Mouse (Mus musculus): ENCODE measurements around the gene Arhgef1. TPM values are rescaled to one million over a fixed set of nuclear protein-coding genes. Genes with fewer than 3 reads are reported as not detected.

The Arhgef1 gene
- total RNA-seq, 2 experiments from 2014 or later = 75.1 to 86.6 TPM

DNA sequence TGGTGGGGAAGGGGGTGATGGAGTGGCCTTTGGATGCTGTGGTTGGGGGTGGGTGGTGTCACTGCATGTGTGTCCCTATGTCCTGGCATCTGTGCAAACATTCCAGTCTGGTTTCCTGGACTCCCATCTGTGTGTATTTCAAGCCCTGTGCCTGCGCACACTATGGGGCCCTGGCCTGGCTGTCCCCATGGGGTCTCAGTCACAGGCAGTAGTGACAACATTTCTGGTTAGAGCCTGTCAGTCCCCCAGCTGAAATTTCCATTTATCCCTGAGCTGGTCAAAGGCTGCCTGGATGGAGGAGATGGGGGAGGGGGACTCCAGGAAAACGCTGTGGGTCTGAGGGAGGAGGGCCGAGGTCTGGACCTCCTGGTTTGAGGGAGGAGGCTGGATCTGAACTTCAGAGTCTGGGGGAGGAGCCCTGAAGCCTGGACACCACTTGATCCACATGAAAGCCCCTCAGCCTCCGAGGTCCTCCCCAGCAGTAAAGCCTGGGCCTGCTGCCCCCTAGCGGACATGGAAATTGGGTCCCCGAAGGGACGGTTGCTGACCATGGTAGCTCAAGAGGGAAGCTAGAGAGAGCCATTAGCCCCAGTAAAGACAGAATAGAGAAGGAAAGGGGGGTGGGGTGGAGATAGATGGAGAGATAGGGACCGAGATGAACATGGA lies 47.4 kb downstream of the Arhgef1 start:
- peak; percentile 78 for TF ChIP-seq CTCF (IDR thresholded peaks at IDR 0.05)
- Histone ChIP-seq H3K4me3 (no peak overlapping the region), H3K27ac (no peak overlapping the region)
- peak in 1 of 2 experiments; percentile 73 for DNase-seq (ENCODE audit: extremely low spot score in 1 of 2, low spot score in 2 of 2)
- intact Hi-C loops (cut with DNase I) = no loop called here

DNA sequence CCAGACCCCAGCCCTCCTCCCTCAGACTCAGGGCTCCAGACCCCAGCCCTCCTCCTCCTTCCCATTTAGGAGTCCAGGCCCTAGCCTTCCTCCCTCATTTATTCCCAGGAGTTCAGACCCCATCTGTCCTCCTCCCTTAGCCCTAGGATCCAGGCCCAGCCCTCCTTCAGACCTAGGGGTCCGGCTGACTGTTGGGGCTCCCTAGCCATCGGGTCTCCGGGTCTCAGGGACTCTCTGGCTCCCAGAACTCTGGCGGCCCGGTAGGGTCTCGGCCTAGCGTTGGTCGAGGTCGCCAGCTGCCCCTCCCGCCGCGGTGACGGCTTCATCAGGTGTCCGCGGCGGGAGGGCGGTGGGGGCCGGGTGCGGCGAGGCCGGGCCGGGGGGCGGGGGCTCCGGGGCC lies 51.3 kb downstream of the Arhgef1 start:
- DNase-seq (ENCODE audit: extremely low spot score in 1 of 2, low spot score in 2 of 2) = no peak
- intact Hi-C loops (cut with DNase I) = no loop called here
- Histone ChIP-seq H3K4me3 (no peak overlapping the region), H3K27ac (no peak overlapping the region)
- TF ChIP-seq CTCF (IDR thresholded peaks at IDR 0.05) = no peak

DNA sequence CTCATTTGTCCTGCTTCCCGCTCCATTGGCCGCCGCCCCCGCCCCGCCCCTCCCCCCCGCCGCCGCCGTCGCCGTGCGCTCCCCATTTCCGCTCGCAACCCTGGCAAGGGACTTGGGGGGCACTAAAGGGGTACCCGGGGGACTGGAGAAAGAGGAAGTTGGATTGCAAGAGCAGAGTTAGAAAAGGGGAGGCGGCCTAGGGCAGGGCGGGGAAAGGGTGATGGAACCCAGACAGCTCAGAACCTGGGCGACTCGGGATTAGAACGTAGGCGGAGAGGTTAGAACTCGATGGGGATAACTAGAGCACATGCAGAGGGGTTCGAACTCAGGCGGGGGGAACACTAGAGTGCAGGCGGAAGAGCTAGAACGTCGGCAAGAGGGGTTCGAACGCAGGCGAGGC lies 51.7 kb downstream of the Arhgef1 start:
- intact Hi-C loops (cut with DNase I) = no loop called here
- Histone ChIP-seq H3K4me3 (peak overlapping the region; percentile 21; the same call in 1 of the 2 replicates), H3K27ac (no peak overlapping the region)
- no peak for DNase-seq (ENCODE audit: extremely low spot score in 1 of 2, low spot score in 2 of 2)
- no peak for TF ChIP-seq CTCF (IDR thresholded peaks at IDR 0.05)

DNA sequence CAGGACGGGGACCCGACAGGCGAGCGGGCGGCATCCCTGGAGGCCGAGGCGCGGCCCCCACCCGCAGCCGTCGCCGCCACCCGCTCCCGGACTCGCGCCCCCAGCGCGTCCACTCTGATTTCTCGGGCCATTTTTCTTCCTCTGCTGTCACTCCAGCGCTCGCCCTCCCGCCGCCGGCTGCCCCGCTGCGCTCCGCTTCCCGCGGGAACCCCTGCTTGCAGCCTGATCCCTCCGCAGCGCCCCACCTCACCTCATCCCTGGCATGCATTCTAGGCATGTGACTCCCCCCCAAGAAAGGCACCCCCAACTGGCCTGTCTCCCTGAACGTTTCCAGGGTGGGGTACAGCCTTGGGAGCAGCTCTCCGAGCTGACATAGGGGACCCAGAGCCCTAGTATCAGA lies 52.5 kb downstream of the Arhgef1 start:
- no peak for DNase-seq (ENCODE audit: extremely low spot score in 1 of 2, low spot score in 2 of 2)
- H3K4me3 ChIP-seq = no peak overlapping the region
- no peak overlapping the region for H3K27ac ChIP-seq
- intact Hi-C loops (cut with DNase I) = no loop called here
- no peak for TF ChIP-seq CTCF (IDR thresholded peaks at IDR 0.05)

DNA sequence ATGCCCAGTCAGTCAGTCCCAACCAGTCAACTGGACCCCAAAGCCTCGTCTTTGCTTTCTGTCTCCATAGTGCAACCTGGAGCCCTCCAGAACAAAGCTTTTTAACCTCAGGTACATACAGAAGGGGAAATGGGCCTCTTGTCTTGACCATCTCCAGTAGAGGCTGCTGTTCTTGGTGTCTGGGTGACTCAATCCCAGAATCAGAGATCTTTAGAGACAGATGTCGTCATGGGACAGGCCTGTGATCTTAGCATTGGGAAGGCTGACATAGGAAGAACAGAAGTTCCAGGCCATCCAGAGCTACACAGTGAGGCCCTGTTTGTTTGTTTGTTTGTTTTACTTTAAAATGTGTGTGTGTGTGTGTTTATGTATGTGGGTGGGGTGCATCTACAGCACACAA lies 61.6 kb downstream of the Arhgef1 start:
- no peak for TF ChIP-seq CTCF (IDR thresholded peaks at IDR 0.05)
- DNase-seq (ENCODE audit: extremely low spot score in 1 of 2, low spot score in 2 of 2) = no peak
- H3K4me3 ChIP-seq = no peak overlapping the region
- intact Hi-C loops (cut with DNase I) = no loop called here
- no peak overlapping the region for H3K27ac ChIP-seq

DNA sequence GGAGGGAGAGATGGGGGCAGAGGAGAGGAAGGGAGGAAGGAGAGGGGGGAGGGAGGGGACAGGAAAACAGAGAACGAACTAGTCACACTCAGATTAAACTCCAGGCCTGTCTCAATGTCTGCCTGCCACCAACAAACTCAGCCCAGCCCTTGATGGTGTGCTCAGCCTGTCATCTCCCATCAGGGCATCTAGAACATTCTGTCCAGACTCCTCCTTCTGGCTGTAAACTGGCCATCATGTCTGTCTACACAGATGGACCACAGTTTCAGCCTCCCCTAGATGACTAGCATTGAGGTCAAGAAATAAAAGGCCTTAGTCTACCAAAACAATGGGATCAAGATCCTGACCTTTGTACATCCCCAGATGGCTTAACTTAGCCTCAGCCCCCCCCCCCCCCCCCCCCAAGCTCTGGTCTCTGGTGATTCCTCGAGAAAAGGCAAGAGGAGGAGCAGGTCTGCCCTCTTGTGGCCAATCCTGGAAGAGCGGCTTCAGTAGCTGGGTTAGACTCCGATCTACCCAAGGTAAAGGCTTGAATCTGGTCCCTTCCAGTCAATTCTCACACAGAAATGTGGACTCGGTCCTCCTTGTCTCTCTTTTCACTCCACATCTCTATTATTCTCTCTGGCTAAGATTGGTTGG lies 62.3 kb downstream of the Arhgef1 start:
- Histone ChIP-seq H3K27ac (no peak overlapping the region), H3K4me3 (no peak overlapping the region)
- DNase-seq (ENCODE audit: extremely low spot score in 1 of 2, low spot score in 2 of 2) = peak; percentile 82 to 86
- intact Hi-C loops (cut with DNase I) = loop anchor here (1.0 to 5.0 kb wide), 2 partner anchors 75 to 148 kb away; no protein-coding TSS in a partner anchor
- TF ChIP-seq CTCF (IDR thresholded peaks at IDR 0.05) = peak; percentile 71

DNA sequence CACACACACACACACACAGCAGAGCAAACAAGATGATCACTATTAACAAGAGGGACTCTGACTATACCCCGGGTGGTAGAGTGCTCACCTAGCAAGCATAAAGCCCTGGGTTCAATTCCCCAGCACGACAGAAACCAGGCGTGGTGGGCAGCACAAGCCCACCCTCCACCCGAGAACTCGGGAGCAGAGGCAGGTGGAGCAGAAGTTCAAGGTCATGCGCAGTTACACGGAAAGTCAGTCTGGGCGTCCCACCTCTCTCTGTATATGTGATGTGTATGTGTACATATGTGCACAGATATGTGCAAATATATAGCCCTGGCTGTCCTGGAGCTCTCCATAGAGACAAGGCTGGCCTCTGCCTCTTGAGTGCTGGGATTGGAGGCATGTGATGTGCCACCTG lies 65.3 kb downstream of the Arhgef1 start:
- no peak for DNase-seq (ENCODE audit: extremely low spot score in 1 of 2, low spot score in 2 of 2)
- intact Hi-C loops (cut with DNase I) = loop anchor here (5.0 kb wide), 1 partner anchor 151 kb away; no protein-coding TSS in a partner anchor
- H3K27ac ChIP-seq = no peak overlapping the region
- no peak overlapping the region for H3K4me3 ChIP-seq
- no peak for TF ChIP-seq CTCF (IDR thresholded peaks at IDR 0.05)

DNA sequence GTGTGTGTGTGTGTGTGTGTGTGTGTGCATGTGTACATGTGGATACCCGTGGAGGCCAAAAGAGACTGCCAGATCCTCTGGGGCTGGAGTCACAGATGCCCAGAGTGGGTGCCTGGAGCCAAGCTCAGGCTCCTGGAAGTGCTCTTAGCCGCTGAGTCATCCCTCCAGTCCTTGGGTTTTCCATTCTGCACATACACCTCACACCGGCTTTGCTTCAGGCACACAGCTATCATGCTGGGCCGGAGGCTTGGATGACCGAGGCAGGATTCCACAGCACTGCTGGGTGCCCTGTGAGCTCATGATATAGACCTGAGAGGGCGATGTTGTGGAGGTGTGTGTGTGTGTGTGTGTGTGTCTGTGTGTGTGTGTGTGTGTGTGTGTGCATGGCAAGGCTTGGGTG lies 65.8 kb downstream of the Arhgef1 start:
- no peak for TF ChIP-seq CTCF (IDR thresholded peaks at IDR 0.05)
- intact Hi-C loops (cut with DNase I) = loop anchor here (5.0 kb wide), 1 partner anchor 151 kb away; no protein-coding TSS in a partner anchor
- H3K27ac ChIP-seq = no peak overlapping the region
- no peak for DNase-seq (ENCODE audit: extremely low spot score in 1 of 2, low spot score in 2 of 2)
- no peak overlapping the region for H3K4me3 ChIP-seq

DNA sequence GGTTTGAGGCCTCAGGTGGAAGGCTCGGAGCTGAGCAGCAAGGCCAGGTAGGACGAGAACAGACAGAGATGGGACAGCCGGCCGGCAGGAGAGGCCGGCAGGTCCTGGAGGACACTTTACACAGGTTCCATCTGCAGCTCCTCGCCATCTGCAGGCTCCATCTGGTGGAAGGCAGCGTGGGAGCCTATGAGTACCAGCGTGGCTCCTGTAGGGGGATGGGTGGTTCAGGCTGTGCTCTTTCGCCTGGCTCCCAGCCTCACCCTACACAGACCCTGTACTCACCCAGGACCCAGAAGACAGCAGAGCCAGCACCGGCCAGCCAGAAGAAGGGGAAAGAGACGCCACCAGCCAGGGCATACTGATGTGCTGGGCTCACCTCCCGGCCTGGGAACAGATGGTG lies 67.1 kb downstream of the Arhgef1 start:
- no peak for TF ChIP-seq CTCF (IDR thresholded peaks at IDR 0.05)
- H3K27ac ChIP-seq = no peak overlapping the region; the same call in 1 of the 2 replicates
- DNase-seq (ENCODE audit: extremely low spot score in 1 of 2, low spot score in 2 of 2) = peak in 1 of 2 experiments; percentile 66
- H3K4me3 ChIP-seq = no peak overlapping the region
- intact Hi-C loops (cut with DNase I) = loop anchor here (5.0 kb wide), 2 partner anchors 153 to 267 kb away; partner anchors contain the start of gene Gsk3a

DNA sequence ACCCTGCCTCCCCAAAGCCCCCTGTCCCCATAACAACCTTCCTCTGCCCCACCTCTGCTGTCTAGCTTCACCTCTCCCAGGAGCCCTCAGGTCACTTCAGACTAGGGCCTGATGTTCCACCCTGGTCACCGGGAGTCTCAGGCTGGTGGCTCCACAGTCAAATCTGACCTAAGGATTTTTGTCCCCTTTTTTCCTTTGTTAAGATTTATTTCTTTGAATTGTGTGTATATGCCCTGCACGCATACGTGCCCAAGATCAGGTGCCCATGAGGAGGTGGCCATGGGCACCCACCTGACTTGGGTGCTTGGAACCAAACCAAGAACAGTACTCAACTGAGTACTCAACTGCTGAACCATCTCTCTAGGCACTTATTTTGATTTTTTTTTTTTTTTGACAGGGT lies 67.6 kb downstream of the Arhgef1 start:
- TF ChIP-seq CTCF (IDR thresholded peaks at IDR 0.05) = no peak
- DNase-seq (ENCODE audit: extremely low spot score in 1 of 2, low spot score in 2 of 2) = no peak
- H3K4me3 ChIP-seq = no peak overlapping the region
- intact Hi-C loops (cut with DNase I) = loop anchor here (5.0 kb wide), 1 partner anchor 267 kb away; the partner anchor contains the start of gene Gsk3a
- H3K27ac ChIP-seq = no peak overlapping the region; the same call in 1 of the 2 replicates

DNA sequence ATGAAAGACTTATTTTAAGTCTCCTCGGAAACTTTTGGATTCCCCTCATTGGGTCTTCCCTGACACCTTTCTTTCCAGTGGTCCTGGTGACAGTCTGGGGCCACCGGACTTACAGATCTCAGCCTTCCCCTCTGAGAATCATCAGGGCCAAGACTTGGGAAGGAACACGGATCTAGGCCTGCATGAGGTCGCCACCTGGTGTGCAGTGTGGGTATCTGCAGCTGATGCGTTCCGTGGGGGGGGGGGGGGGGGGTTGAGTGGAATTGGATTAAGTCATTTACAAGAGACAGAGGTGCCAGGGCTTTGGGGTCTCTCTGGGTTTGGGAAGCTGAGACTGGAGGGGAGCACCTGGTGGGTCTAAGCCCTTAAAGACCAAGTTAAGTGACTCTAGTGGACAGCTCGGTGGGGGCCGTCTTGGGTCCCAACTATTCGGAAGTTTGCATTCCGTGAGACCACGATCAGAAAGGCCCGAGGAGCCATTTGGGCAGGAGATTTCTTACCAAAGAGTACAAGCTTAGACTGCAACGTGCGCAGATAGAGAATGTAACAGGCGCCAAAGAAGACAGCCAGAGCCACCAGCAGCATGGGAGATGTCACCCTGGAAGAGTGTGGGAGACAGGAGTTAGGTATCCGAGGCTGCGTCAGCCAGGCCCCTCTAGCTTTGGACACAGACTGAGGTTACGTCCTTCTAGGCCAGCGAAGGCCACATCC lies 68.7 kb downstream of the Arhgef1 start:
- Histone ChIP-seq H3K27ac (peak overlapping the region; percentile 97), H3K4me3 (peak overlapping the region; percentile 73)
- DNase-seq (ENCODE audit: extremely low spot score in 1 of 2, low spot score in 2 of 2) = no peak
- intact Hi-C loops (cut with DNase I) = loop anchor here (5.0 kb wide), 1 partner anchor 266 kb away; the partner anchor contains the start of gene Gsk3a
- TF ChIP-seq CTCF (IDR thresholded peaks at IDR 0.05) = peak; percentile 54
